Mouse (Mus musculus): ENCODE measurements at regions not wholly inside any gene's neighbourhood (a gene's known extent, or its start where the extent isn't known, plus 50 kb on each side); places are given as distances from the start of the nearest gene placed in this dataset.

GRCm38 (mm10) chr12:6211266-6211665 lies 835.8 kb upstream of the Klhl29 start:
- intact Hi-C loops (cut with DNase I): no loop called here
- H3K27ac ChIP-seq: no peak overlapping the region
- no peak for TF ChIP-seq CTCF (IDR thresholded peaks at IDR 0.05)
- H3K4me3 ChIP-seq: no peak overlapping the region
- no peak for DNase-seq

GRCm38 (mm10) chr12:6189232-6189631 lies 813.8 kb upstream of the Klhl29 start:
- intact Hi-C loops (cut with DNase I): no loop called here
- Histone ChIP-seq H3K27ac (no peak overlapping the region), H3K4me3 (no peak overlapping the region)
- DNase-seq: no peak
- no peak for TF ChIP-seq CTCF (IDR thresholded peaks at IDR 0.05)

- no peak for TF ChIP-seq CTCF (IDR thresholded peaks at IDR 0.05)
- DNase-seq: no peak
- intact Hi-C loops (cut with DNase I): no loop called here
- Histone ChIP-seq H3K27ac (no peak overlapping the region), H3K4me3 (no peak overlapping the region)
Measured at GRCm38 (mm10) chr12:6168795-6169194, 793.3 kb upstream of the Klhl29 start.

- no peak for TF ChIP-seq CTCF (IDR thresholded peaks at IDR 0.05)
- intact Hi-C loops (cut with DNase I): no loop called here
- Histone ChIP-seq H3K27ac (no peak overlapping the region), H3K4me3 (no peak overlapping the region)
- DNase-seq: no peak
Measured at GRCm38 (mm10) chr12:6154287-6154686, 778.8 kb upstream of the Klhl29 start.

GRCm38 (mm10) chr12:6151476-6151875 lies 776.0 kb upstream of the Klhl29 start:
- intact Hi-C loops (cut with DNase I): no loop called here
- DNase-seq: no peak
- no peak overlapping the region for H3K27ac ChIP-seq
- H3K4me3 ChIP-seq: no peak overlapping the region
- TF ChIP-seq CTCF (IDR thresholded peaks at IDR 0.05): no peak

- H3K4me3 ChIP-seq: no peak overlapping the region
- DNase-seq: no peak
- TF ChIP-seq CTCF (IDR thresholded peaks at IDR 0.05): no peak
- no peak overlapping the region for H3K27ac ChIP-seq
- intact Hi-C loops (cut with DNase I): no loop called here
Measured at GRCm38 (mm10) chr12:6132451-6132850, 757.0 kb upstream of the Klhl29 start.

- no peak for TF ChIP-seq CTCF (IDR thresholded peaks at IDR 0.05)
- DNase-seq: no peak
- intact Hi-C loops (cut with DNase I): no loop called here
- H3K4me3 ChIP-seq: no peak overlapping the region
- no peak overlapping the region for H3K27ac ChIP-seq
Measured at GRCm38 (mm10) chr12:6119557-6119956, 744.1 kb upstream of the Klhl29 start.

- no peak overlapping the region for H3K4me3 ChIP-seq
- TF ChIP-seq CTCF (IDR thresholded peaks at IDR 0.05): no peak
- no peak for DNase-seq
- intact Hi-C loops (cut with DNase I): no loop called here
- H3K27ac ChIP-seq: no peak overlapping the region
Measured at GRCm38 (mm10) chr12:6115254-6115653, 739.8 kb upstream of the Klhl29 start.

- no peak overlapping the region for H3K27ac ChIP-seq
- TF ChIP-seq CTCF (IDR thresholded peaks at IDR 0.05): no peak
- intact Hi-C loops (cut with DNase I): no loop called here
- H3K4me3 ChIP-seq: no peak overlapping the region
- DNase-seq: no peak
Measured at GRCm38 (mm10) chr12:6097295-6097694, 721.8 kb upstream of the Klhl29 start.

- TF ChIP-seq CTCF (IDR thresholded peaks at IDR 0.05): no peak
- H3K4me3 ChIP-seq: no peak overlapping the region
- H3K27ac ChIP-seq: peak overlapping the region; percentile 35; the same call in 1 of the 2 replicates
- DNase-seq: no peak
- intact Hi-C loops (cut with DNase I): no loop called here
Measured at GRCm38 (mm10) chr12:6087627-6088350, 712.3 kb upstream of the Klhl29 start.

- intact Hi-C loops (cut with DNase I): no loop called here
- DNase-seq: no peak
- TF ChIP-seq CTCF (IDR thresholded peaks at IDR 0.05): no peak
- Histone ChIP-seq H3K4me3 (no peak overlapping the region), H3K27ac (0 out of 2 replicates have a peak overlapping the region, but pooled peaks have one; percentile 10)
Measured at GRCm38 (mm10) chr12:6087071-6087470, 711.6 kb upstream of the Klhl29 start.

GRCm38 (mm10) chr12:6046866-6047689 lies 671.6 kb upstream of the Klhl29 start:
- DNase-seq: no peak
- no peak overlapping the region for H3K27ac ChIP-seq
- no peak for TF ChIP-seq CTCF (IDR thresholded peaks at IDR 0.05)
- H3K4me3 ChIP-seq: no peak overlapping the region
- intact Hi-C loops (cut with DNase I): no loop called here

- no peak overlapping the region for H3K27ac ChIP-seq
- TF ChIP-seq CTCF (IDR thresholded peaks at IDR 0.05): no peak
- DNase-seq: no peak
- H3K4me3 ChIP-seq: no peak overlapping the region
- intact Hi-C loops (cut with DNase I): no loop called here
Measured at GRCm38 (mm10) chr12:6046110-6046509, 670.6 kb upstream of the Klhl29 start.

Data from gastrocnemius, adult 2 months (tissue).